Mouse (Mus musculus) heart, embryonic 15.5 days (tissue): Measurements from ENCODE around the gene Mrpl30. TPM values are rescaled to one million over a fixed set of nuclear protein-coding genes. Genes with fewer than 3 reads are reported as not detected.
A peak's percentile ranks its signal among the peaks of the same experiment; 100 is the strongest.

ENCODE experiments used
- ATAC-seq: fragments of 200-750 bp; cut with Nextera tagmentation; replicated peaks from 2 replicates; pipeline ENCODE4 v1.8.0; 2017; ENCODE audit warnings: low read depth, moderate TSS enrichment; ENCODE audit not compliant: insufficient number of reproducible peaks, insufficient read depth, low FRiP score
- H3K27ac ChIP-seq: fragments of 300-500 bp; sonication (generic); 2 replicates; pipeline ENCODE4 v1.5.1; 2015; ENCODE audit warnings: mild to moderate bottlenecking, inconsistent platforms
- H3K27me3 ChIP-seq: fragments of 300-500 bp; sonication (generic); 2 replicates; pipeline ENCODE4 v1.6.1; 2015; ENCODE audit warnings: inconsistent platforms
- H3K36me3 ChIP-seq: fragments of 300-500 bp; sonication (generic); 2 replicates; pipeline ENCODE4 v1.6.1; 2015; ENCODE audit warnings: mild to moderate bottlenecking, inconsistent platforms
- H3K4me1 ChIP-seq: fragments of 300-500 bp; sonication (generic); replicated peaks from 2 replicates; pipeline ENCODE4 v1.6.1; 2015; ENCODE audit warnings: inconsistent platforms
- H3K4me2 ChIP-seq: fragments of 300-500 bp; sonication (generic); 2 replicates; pipeline ENCODE4 v1.6.1; 2015; ENCODE audit warnings: inconsistent platforms, mild to moderate bottlenecking, moderate library complexity
- H3K4me3 ChIP-seq: fragments of 300-500 bp; sonication (generic); 2 replicates; pipeline ENCODE4 v1.5.1; 2015; ENCODE audit warnings: mild to moderate bottlenecking, inconsistent platforms
- H3K9ac ChIP-seq: fragments of 300-500 bp; sonication (generic); 2 replicates; pipeline ENCODE4 v1.6.1; 2015; ENCODE audit warnings: mild to moderate bottlenecking, inconsistent platforms
- H3K9me3 ChIP-seq: fragments of 300-500 bp; sonication (generic); replicated peaks from 2 replicates; pipeline ENCODE4 v1.6.1; 2016; ENCODE audit warnings: inconsistent platforms
- WGBS: fragments of 180-500 bp; shearing (Covaris S2); methylation state at CpG from one replicate; pipeline ENCODE4 v1.1.7; 2015; ENCODE audit warnings: mixed read lengths; 5-methylcytosine and 5-hydroxymethylcytosine counted together
- polyA plus RNA-seq: library from polyadenylated mRNA; unstranded; fragments of >200 nt; fragmentation: Nextera tagmentation; extraction: Ambion mirVana; gene quantifications from 2 replicates; pipeline ENCODE4 v1.2.1, GENCODE M21; 2015

Gene Mrpl30
- polyA plus RNA-seq, 1 experiment from 2014 or later, result 276 TPM

- no peak overlapping the region for H3K4me3 ChIP-seq
- 29% methylated on average over 6 of the region's 6 CpGs for WGBS
- no peak overlapping the region for H3K4me2 ChIP-seq
- no peaks in the 10 kb centered on the region for H3K27me3 ChIP-seq
- no peak overlapping the region for H3K27ac ChIP-seq
- H3K4me1 ChIP-seq, result 0 out of 2 replicates have a peak, but pooled peaks cover 5% of the 10 kb centered on the region
- ATAC-seq, result peak; percentile 31; the same call in 1 of the 2 replicates
- peaks cover 12% of the 10 kb centered on the region for H3K36me3 ChIP-seq
- no peak overlapping the region for H3K9ac ChIP-seq
- H3K9me3 ChIP-seq, result no peaks in the 10 kb centered on the region
Observed at GRCm38 (mm10) chr1:37903178-37903577, 12.9 kb downstream of the Mrpl30 start.

- no peaks in the 10 kb centered on the region for H3K4me1 ChIP-seq
- WGBS, result 84% methylated on average over 2 of the region's 2 CpGs
- H3K9me3 ChIP-seq, result no peaks in the 10 kb centered on the region
- H3K27ac ChIP-seq, result no peak overlapping the region
- H3K36me3 ChIP-seq, result no peaks in the 10 kb centered on the region
- no peak overlapping the region for H3K9ac ChIP-seq
- H3K4me2 ChIP-seq, result no peak overlapping the region
- no peak overlapping the region for H3K4me3 ChIP-seq
- ATAC-seq, result no peak
- H3K27me3 ChIP-seq, result peaks cover 3% of the 10 kb centered on the region; the same call in 1 of the 2 replicates
Observed at GRCm38 (mm10) chr1:37912751-37913150, 22.5 kb downstream of the Mrpl30 start.

- Histone ChIP-seq H3K9me3 (no peaks in the 10 kb centered on the region), H3K27ac (no peak within 1 kb of the TSS), H3K4me2 (no peak within 1 kb of the TSS), H3K27me3 (peaks cover 3% of the 10 kb centered on the region; the same call in 1 of the 2 replicates), H3K9ac (no peak within 1 kb of the TSS), H3K4me1 (no peaks in the 10 kb centered on the region), H3K4me3 (no peak within 1 kb of the TSS), H3K36me3 (no peaks in the 10 kb centered on the region)
- ATAC-seq, result no peak
- 66% methylated on average over 5 of the region's 5 CpGs for WGBS
Observed at GRCm38 (mm10) chr1:37916393-37916792, 26.1 kb downstream of the Mrpl30 start, which contains the start of gene Lyg2. Lyg2 (minus strand) TSS chr1:37916493.

GRCm38 (mm10) chr1:37917666-37918065 is 27.4 kb downstream of the Mrpl30 start:
- Histone ChIP-seq H3K27ac (no peak overlapping the region), H3K4me2 (no peak overlapping the region), H3K9ac (no peak overlapping the region), H3K36me3 (no peaks in the 10 kb centered on the region), H3K4me3 (no peak overlapping the region), H3K4me1 (no peaks in the 10 kb centered on the region), H3K27me3 (peaks cover 3% of the 10 kb centered on the region; the same call in 1 of the 2 replicates), H3K9me3 (no peaks in the 10 kb centered on the region)
- 35% methylated on average over 13 of the region's 13 CpGs for WGBS
- ATAC-seq, result no peak

GRCm38 (mm10) chr1:37918096-37918495 is 27.8 kb downstream of the Mrpl30 start:
- ATAC-seq, result no peak
- H3K4me3 ChIP-seq, result no peak overlapping the region
- no peak overlapping the region for H3K27ac ChIP-seq
- H3K4me1 ChIP-seq, result no peaks in the 10 kb centered on the region
- 43% methylated on average over 6 of the region's 6 CpGs for WGBS
- H3K36me3 ChIP-seq, result no peaks in the 10 kb centered on the region
- peaks cover 3% of the 10 kb centered on the region; the same call in 1 of the 2 replicates for H3K27me3 ChIP-seq
- no peaks in the 10 kb centered on the region for H3K9me3 ChIP-seq
- H3K9ac ChIP-seq, result no peak overlapping the region
- no peak overlapping the region for H3K4me2 ChIP-seq

- no peak overlapping the region for H3K9ac ChIP-seq
- H3K4me3 ChIP-seq, result no peak overlapping the region
- H3K4me1 ChIP-seq, result no peaks in the 10 kb centered on the region
- H3K27me3 ChIP-seq, result no peaks in the 10 kb centered on the region
- no peaks in the 10 kb centered on the region for H3K9me3 ChIP-seq
- no peak overlapping the region for H3K4me2 ChIP-seq
- 46% methylated on average over 8 of the region's 8 CpGs for WGBS
- H3K27ac ChIP-seq, result no peak overlapping the region
- ATAC-seq, result no peak
- no peaks in the 10 kb centered on the region for H3K36me3 ChIP-seq
Observed at GRCm38 (mm10) chr1:37922536-37922935, 32.3 kb downstream of the Mrpl30 start.

- WGBS, result 78% methylated on average over 8 of the region's 8 CpGs
- ATAC-seq, result no peak
- Histone ChIP-seq H3K27ac (no peak overlapping the region), H3K4me1 (no peaks in the 10 kb centered on the region), H3K4me2 (no peak overlapping the region), H3K27me3 (no peaks in the 10 kb centered on the region), H3K9ac (no peak overlapping the region), H3K9me3 (no peaks in the 10 kb centered on the region), H3K4me3 (no peak overlapping the region), H3K36me3 (no peaks in the 10 kb centered on the region)
Observed at GRCm38 (mm10) chr1:37925971-37926370, 35.7 kb downstream of the Mrpl30 start.

- no peak for ATAC-seq
- Histone ChIP-seq H3K4me3 (no peak overlapping the region), H3K27ac (no peak overlapping the region), H3K27me3 (no peaks in the 10 kb centered on the region), H3K4me2 (no peak overlapping the region), H3K36me3 (no peaks in the 10 kb centered on the region), H3K9me3 (no peaks in the 10 kb centered on the region), H3K4me1 (no peaks in the 10 kb centered on the region), H3K9ac (no peak overlapping the region)
- WGBS, result 20% methylated on average over 3 of the region's 3 CpGs
Observed at GRCm38 (mm10) chr1:37931806-37932205, 41.5 kb downstream of the Mrpl30 start.

Other genes with a start within 250 kb of the Mrpl30 start
- gene 2010300C02Rik, start 170.4 kb upstream of the Mrpl30 start, polyA plus RNA-seq, result 3.2 and 6.7 TPM in 2 replicates
- gene Tsga10, start 24.0 kb upstream of the Mrpl30 start, polyA plus RNA-seq, result 4.1 and 4.8 TPM in 2 replicates
- 8.0 and 8.1 TPM in 2 replicates for gene Lipt1, start 18.7 kb upstream of the Mrpl30 start, polyA plus RNA-seq
- 9.1 and 12.5 TPM in 2 replicates for gene Mitd1, start 66 bp upstream of the Mrpl30 start, polyA plus RNA-seq
- not detected in 2 replicates for gene Lyg2, start 26.0 kb downstream of the Mrpl30 start, polyA plus RNA-seq
- gene Lyg1, start 67.3 kb downstream of the Mrpl30 start, polyA plus RNA-seq, result not detected in 2 replicates
- gene Txndc9, start 107.4 kb downstream of the Mrpl30 start, polyA plus RNA-seq, result 100 and 103 TPM in 2 replicates
- 16.8 and 18.7 TPM in 2 replicates for gene Eif5b, start 107.5 kb downstream of the Mrpl30 start, polyA plus RNA-seq
- gene Rev1, start 239.3 kb downstream of the Mrpl30 start, polyA plus RNA-seq, result 15.2 and 16.3 TPM in 2 replicates